Mouse (Mus musculus) E14TG2a.4 (cell line): ENCODE data around the gene Sult6b2.

Experiments used
- CTCF ChIP-seq: conservative IDR thresholded peaks from 2 replicates; pipeline ENCODE4 v1.5.1; 2014; ENCODE audit warnings: low read length
- NANOG ChIP-seq: IDR thresholded peaks from 2 replicates; pipeline ENCODE4 v1.6.1; 2014; ENCODE audit warnings: borderline replicate concordance, low read length, mixed read lengths
- POU5F1 ChIP-seq: IDR thresholded peaks from 2 replicates; pipeline ENCODE4 v1.6.1; 2014; ENCODE audit warnings: low read length, borderline replicate concordance

DNA sequence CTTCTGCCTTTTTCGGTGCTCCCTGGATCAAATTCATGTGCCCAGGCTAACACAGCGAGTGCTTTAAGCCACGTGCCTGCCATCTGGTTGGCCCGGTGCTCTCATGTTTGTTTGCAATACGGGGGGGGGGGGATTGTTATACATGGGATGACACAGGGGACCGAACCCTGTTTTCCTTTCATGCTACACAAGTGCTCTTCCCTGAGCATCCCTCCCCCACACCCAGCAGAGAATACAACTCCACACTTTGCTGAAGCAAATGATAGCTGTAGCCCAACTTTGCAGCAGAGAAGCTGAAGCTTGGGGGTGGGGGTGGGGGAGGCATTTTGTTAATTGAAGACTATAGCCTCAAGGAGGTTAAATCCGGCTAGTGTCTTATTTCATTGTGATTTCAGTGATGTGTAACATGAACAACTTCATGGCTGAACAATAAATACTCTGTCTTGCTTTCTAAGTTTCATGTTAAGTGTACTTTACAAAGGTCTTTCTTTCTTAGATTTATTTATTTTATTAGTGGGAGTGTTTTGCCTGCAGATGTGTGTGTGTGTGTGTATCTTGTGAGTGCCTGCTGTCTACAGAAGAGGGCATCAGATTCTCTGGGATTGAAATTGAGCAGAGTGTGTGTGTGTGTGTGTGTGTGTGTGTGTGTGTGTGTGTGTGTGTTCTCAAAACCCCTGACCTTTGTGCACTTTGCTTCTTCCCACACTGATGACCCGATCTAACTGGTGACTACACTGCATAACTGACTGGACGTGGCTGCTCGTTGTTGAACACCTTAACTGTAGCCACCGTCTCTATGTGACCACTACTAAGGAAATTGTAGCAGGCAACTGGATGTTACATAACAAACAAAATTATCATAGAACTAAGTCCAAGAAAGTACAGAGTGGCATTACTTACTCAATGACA, 1.4 kb downstream of the Sult6b2 start:
- TF ChIP-seq CTCF, result no peak
- no peak for TF ChIP-seq POU5F1
- no peak for TF ChIP-seq NANOG
